Mouse (Mus musculus) kidney, adult 9 months (tissue): ENCODE measurements around the gene Cox8b.

ENCODE experiments used
- DNase-seq: peaks from one replicate; pipeline ENCODE4 v3.0.0; 2022

The Cox8b gene

DNA sequence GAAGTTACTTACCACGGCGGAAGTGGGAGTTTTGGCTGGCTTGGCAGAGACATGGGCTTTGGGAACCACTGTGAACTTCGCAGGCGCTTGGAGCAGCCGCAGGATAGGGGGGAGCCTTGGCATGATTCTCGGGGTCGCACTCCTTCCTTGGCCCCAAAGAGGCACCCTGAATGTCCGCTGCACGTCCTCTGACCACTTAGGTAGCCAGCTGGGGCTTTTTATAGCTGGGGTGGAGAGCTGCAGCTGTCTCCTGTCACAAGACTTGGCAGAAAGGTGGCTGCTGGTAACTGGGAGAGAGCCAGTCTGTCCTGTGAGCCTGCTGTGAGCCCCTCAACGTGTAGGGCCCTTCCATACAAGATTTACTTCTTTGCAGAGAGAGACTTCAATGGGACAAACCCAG, at the start of gene Cox8b:
Cox8b (minus strand) TSS at position 227 of the 400 bp plus-strand sequence.
- no peak for DNase-seq

DNA sequence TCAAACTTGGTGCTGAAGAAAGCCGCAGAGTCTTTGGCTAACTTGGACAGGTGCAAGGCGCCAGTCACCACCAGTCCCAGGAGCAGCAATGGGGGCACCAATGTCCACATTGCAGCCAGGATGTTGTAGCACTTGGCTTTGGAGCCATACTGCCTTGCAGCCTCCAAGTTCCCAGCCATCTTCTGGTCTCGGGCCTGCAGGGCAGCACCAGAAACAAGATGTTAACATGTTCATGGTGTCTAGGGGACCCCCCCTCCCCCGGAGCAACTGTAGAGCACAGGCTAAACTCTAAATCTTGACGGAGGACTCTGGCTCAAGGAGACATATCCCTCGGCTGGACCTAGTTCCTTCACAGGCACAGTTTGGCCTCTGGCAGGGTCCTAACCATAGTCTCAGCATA, 49.0 kb upstream of the Cox8b start:
- no peak for DNase-seq

DNA sequence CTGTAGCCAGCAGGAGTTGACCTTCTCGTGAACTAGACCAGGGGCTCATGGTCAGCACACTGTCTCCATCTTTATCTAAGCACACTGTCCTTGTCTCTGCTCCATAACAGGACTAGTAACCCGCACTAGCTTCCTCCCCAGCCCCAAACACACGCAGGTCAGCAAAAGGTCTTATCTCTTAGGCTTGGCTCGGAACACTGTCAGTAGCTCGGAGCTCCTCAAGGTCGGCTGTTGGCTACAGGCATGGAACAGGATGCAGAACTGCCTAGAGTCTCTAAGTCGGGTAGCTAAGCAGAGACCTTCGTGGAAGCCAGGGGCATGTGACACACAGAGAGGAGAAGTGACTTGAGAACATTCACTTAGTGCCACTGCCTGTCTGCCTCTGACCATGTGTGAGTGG, 47.9 kb upstream of the Cox8b start:
- DNase-seq = peak; percentile 19

DNA sequence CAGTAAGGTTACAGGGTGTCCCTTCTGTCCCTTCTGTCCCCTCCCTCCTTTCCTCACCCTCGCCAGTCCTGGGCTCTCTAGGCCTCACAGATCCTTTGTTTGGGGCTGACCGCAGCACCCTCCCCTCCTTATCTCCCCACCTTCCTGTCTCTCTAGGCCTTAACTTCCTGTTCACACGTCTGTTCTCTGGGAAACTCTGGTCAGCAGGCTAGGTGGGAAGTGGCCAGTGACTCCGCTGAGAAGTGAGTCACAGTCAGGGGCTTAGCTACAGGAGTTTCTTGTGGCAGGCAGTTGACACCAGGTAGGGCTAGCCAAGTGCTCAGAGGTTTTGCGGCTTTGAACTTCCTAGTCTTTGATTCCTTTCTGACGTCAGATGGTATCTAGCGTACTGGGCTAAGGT, 46.7 kb upstream of the Cox8b start:
- peak; percentile 34 for DNase-seq

DNA sequence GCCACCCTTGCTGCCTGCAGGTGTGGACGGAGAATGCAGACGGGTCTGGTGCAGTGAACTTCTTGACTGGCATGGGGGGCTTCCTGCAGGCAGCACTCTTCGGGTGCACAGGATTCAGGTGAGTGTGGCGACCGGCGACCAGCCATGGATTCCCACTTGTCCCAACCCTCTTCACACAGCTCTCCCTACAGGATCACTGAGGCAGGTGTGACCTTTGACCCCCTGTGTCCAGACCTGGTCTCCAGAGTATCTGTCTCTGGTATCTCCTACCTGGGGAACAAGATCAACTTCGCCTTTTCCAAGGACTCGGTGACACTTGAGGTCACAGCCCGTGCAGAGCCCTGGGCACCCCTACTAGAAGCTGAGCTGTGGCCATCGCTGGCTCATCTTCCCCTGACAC, 46.1 kb upstream of the Cox8b start:
- peak; percentile 12 for DNase-seq

DNA sequence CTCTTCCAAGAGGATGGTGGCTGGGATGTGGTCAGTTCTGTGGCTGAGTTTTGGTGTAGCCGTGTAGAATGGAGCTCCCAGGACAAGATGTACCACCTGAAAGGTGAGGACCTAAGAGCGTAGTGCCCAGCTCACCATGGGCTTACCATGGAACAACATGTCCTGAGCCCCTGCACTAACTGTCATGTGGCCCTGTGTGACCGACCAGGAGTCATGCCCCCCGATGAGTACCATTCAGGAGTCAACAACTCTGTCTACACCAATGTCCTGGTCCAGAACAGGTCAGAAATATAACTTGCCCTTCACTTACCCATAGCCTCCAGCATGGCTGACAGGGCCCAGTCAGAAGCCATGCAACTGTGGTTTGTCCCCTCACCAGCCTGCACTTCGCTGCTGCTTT, 45.0 kb upstream of the Cox8b start:
- no peak for DNase-seq

DNA sequence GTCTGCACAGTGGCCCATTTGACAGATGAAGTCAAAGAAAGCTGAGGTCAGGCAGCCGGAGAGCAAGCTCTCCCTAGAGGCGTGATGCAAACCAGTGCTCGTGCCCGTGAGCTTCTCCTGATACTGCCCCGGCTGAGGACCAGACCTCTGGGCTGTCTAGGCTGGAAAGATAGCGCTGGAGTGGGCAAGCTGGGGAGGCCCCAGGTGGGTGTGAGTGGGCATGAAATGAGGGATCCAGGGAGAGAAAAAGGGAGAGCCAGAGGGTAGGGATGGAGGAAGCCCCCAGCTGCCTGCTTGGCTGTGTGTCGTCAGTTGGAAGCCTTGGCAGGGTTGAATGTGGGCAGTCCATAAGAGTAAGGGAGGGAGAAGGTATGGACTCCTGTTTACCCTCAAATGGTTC, 44.0 kb upstream of the Cox8b start:
- DNase-seq = no peak

DNA sequence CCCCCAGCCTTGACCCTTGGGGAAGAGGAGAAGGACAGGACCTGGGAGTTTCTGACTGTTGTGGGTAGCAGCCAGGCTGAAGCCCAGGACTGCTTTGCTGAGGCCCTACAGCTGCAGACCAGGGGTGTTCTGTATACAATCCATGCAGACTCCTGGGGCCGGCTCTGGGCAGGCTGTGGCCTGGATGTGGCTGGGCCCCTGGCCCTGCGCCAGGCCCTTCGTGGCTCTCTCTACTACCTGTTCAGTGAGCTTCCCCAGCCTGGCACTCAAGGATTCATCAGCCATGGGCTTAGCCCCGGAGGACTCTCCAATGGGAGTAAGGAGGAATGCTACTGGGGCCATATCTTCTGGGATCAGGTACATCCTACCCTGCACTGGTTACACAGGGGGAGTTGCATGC, 43.1 kb upstream of the Cox8b start:
- peak; percentile 12 for DNase-seq

DNA sequence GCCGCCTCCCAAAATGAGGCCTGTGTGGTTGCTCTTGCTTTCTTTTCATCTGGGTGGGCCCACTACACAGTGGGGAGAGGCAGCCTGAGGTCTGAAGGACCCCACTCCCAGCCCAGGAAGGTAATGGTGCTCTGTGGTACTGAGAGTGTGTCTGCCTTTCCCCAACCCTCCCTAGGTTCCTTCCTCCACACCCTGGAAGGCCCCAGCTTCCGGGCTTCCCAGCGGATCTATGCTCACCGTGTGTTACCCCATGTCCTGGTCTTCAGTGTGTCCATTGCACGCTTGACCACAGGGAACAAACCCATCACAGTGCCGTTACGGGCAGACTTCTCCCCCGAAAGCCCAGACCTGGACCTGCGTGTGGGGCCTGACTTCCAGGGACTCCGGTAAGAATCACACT, 42.6 kb upstream of the Cox8b start:
- no peak for DNase-seq

DNA sequence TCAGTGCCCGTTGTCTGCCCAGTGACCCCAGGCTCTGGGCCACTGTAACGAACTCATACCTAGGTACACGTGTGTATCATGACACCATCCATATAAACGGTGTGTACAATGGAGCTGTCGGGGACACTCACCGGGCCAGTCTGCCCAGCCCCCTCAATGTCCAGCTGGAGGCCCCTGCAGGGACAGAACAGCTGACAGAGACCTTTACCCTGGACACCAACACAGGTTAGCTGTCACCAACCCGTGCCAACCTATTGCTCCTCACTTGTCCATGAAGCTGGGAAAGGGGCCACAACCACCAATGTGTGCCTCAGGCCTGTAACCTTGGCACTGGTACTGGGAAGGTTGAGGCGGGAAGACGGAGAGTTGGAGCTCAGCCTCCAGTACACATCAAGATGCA, 42.1 kb upstream of the Cox8b start:
- DNase-seq = peak; percentile 41

DNA sequence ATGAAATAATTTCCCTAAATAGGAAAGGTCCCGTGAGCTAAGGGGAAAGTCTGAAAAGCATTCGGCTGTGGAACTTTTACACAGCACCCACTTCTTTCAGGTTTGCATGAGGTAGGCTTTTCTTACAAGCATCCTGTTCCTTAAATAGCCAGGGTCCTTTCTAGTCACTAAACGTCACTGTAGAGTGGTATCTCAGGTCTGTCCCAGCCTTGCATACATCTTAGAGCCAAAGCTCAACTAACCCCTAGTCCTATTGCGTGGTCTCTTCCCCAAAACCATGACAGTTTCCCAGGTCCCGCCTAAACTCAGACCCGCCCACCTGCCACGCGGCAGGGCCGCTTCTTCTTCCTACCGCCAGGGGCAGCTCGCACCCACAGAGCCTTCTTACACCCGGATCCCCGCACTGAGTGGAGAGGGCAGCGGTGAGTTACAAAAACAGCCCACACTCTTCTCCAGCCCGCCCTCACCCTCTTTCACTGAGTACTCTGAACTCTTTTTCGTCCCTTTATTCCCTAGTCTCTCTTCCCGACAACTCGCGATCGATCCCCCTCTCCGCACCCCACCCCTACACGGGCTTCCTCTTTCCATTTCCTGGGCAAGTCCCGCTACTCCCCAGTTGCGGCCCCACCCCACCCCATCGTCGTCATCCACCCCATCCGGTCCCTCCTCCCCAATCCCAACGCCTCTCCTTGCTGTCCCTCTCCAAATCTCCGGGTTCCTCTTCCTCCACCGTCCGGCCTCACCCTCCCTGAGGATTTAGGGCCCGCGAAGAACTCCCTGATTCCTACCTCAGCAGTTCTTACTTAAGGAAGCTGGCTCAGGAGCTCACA, 41.2 kb upstream of the Cox8b start, which contains the start of gene Pgghg:
Pgghg (plus strand) TSS at position 170 of the 830 bp plus-strand sequence.
- DNase-seq = peak; percentile 87

DNA sequence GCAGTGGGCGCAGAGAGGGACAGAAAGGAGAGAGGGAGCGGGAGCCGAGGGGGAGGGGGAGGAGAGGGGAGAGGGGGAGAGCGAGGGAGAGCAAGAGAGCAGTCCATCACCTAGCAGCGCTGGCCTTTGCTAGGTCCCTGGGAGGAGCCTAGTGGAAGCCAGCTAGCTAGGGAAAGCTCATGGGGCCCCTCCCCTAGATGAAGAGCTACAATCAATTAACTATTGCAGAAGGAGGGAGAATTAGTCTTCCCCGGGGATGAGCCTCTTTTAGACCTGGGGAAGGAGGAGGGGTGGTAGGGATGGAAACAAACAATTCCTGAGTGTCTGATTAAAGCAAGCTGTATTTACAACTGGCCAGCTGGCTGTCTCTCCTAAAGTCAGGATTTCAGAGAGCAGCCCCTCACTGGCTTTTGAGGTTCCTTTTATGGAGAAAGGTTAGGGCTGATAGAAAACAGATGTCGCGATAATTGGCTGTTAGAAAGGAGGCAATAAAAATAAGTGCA, 39.5 kb upstream of the Cox8b start:
- peak; percentile 25 for DNase-seq

DNA sequence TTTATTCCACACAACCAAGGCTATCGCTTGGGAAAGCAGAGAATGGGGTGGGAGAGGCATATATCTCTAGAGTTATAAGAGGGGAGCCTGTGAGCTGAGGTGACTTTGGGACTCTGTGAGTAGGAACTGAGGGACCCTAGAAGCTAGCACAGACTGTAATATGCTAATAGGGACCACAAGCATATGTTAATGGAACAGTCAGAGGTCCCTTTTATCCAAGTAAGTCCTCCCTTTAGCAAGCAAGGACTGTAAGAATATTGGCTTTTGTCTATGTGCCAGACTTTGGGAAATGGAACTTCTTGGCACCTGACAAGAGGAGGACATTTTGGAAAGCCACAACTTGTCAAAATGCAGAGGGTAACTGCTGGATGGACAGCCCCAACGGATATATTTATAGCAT, 38.6 kb upstream of the Cox8b start:
- DNase-seq = no peak

DNA sequence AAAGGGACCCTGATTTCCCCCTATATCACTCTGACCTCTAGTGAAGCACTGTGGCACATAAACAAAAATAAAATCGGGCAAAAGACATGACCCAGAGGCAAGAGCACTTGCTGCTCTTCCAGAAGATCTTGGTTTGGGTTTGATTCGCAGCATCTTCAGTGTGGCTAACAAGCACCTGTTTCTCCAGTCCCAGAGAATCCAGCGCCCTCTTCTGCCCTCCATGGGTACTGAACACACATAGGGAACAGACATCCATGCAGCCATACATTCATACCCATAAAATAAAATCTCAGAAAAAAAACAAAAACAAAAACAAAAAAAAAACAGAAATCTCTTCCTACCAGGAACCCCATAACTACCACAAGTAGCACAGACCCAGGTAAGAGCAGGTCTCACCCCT, 38.2 kb upstream of the Cox8b start:
- DNase-seq = peak; percentile 41

DNA sequence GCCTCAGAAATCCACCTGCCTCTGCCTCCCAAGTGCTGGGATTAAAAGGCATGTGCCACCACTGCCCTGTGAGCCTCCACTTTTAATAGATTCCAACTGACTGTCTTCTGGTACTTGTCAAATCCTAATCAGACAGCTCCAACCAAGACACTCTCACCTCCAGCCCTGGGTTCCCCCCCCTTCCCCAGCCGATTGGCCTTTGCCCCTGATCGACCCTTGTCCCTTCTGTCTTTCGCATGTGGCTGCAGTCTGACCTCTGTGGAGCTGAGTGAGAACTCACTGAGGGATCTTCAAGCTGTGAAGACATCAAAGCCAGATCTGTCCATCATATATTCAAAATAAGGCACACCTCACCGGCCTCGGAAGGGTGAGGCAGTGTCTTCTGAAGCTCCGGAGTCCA, 26.9 kb upstream of the Cox8b start:
- no peak for DNase-seq

DNA sequence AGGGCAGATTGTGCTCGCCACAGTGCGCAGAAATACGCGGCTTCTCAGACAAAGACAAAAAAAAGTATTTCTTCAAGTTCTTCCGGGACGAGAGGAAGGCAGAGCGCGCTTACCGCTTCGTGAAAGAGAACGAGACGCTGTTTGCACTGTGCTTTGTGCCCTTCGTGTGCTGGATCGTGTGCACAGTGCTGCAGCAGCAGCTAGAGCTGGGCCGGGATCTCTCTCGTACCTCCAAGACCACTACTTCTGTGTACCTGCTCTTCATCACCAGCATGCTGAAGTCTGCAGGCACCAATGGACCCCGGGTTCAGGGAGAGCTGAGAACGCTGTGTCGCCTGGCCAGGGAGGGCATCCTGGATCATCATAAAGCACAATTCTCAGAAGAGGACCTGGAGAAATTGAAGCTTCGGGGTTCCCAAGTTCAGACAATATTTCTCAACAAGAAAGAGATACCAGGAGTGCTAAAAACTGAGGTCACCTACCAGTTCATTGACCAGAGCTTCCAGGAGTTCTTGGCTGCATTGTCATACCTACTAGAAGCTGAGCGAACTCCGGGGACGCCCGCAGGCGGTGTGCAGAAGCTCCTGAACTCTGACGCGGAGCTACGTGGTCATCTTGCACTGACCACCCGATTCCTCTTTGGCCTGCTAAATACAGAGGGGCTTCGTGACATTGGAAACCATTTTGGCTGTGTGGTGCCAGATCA, 23.0 kb upstream of the Cox8b start:
- DNase-seq = no peak

DNA sequence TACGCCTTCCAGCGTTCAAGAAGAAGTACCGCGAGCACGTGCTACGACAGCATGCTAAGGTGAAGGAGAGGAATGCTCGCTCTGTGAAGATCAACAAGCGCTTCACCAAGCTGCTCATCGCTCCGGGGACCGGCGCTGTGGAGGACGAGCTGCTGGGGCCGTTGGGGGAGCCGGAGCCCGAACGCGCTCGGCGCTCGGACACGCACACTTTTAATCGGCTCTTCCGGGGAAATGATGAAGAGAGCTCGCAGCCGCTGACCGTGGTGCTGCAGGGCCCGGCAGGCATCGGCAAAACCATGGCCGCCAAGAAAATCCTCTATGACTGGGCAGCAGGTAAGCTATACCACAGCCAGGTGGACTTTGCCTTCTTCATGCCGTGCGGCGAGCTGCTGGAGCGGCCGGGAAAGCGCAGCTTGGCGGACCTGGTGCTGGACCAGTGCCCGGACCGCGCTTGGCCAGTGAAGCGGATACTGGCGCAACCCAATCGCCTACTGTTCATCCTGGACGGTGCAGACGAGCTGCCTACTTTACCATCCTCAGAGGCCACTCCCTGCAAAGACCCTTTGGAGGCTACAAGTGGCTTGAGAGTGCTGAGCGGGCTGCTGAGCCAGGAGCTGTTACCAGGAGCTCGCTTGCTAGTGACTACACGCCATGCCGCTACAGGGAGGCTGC, 22.3 kb upstream of the Cox8b start:
- peak; percentile 95 for DNase-seq

DNA sequence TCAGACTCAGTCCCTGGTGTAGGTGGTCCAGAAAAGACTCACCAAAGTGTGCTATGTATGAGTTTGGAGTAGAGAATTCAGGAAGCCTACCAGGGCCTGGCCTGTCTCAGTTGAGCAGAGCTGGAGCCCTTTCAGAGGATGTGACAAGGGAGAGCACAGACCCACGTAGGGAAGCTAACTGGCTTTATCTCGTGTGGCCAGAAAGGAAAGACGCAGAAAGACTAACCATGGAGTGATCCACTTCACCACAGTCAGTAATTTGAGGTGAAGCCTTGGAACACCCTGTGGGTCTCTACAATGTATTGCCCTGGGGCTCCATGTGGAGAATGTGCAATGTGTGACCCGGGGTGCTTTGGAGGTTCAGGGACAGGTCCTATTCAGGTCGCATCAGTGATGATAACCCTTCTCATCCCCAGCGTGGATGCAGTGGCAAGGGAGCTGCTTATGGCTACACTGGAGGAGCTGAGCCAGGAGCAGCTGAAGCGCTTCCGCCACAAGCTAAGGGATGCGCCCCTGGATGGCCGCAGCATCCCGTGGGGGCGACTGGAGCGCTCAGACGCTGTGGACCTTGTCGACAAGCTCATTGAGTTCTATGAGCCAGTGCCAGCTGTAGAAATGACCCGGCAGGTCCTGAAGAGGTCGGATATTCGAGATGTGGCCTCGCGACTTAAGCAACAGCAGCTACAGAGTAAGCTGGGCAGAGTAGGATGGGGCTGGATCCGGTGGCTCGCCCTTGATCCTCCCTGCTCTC, 21.2 kb upstream of the Cox8b start:
- DNase-seq = peak; percentile 64

DNA sequence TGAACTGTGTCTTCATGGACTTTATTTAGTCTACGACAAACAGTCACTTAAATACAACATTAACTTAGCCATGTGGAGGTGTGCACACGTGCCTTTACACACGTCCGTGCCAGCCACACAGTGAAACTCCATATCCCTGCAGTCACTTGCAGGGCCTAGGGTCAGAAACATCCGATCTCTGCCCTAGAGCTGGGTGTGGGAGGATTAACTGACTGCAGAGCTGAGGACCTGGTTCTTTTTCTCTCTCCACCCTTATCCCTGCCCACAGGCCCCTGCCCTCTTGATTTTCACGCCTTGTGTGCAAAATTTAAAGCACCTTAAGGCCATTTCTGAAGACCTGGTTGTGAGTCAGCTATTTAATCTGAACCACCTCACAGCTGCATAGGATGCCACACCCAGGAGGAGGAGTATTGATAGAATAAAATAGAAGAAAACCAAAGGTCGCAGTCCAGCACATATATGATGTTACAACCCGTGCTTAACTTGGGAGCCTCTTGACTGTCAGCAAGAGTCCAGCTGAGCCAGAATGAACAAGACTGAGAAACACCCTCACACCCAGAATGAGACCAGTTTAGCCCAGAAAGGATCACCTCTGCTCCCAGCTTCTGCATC, 20.3 kb upstream of the Cox8b start, which contains the start of gene Nlrp6:
Nlrp6 (plus strand) TSS at position 485 of the 612 bp plus-strand sequence.
- DNase-seq = no peak

DNA sequence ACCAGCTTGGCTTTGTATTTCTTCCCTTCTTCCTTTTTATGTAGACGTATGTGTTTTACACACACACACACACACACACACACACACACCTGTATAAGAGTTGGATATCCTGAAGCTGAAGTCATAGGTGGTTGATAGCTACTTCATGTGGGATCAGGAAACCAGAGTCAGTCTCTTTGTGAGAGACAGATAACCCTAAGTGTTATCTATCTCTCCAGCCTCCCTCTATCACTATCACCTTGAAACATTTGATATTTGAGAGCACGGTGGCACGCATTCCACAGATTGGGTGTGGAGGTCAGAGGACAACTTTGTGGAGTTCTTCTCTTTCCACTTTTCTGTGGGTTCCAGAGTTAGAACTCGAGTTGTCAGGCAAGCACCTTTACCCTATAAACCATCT, 19.7 kb upstream of the Cox8b start:
- DNase-seq = no peak

DNA sequence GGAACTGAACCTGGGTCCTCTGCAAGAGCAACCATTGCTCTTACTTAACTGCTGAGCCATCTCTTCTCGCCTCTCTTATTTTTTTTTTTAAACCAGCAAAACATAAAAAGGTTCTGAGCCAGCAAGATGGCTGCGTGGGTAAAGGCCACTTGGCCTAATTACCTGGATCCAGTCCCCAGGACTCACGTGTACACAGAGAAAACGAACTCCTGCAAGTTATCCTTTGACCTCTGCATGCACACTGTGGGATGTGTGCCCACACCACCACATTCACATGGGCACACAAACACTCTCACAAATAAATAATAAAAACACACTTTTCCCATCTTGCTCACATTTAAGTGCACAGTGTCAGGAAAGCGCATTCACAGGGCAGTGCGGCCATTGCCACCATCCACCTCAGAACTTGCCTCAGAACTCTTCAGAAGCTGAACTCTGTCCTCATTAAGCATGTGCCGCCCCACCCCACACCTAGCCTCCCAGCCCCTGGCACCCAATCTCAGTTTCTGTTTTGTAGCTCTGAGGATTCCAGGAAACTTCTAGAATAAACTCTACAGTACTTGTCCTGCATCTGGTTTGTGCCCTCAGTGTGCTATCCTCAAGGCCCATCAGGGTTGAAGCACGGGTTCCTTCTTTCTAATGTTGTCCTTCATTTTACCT, 13.9 kb upstream of the Cox8b start:
- peak; percentile 91 for DNase-seq
